Mouse (Mus musculus): ENCODE measurements around the gene Tmem9. TPM values are rescaled to one million over a fixed set of nuclear protein-coding genes. Genes with fewer than 3 reads are reported as not detected.

The Tmem9 gene
- polyA plus RNA-seq, 1 experiment from 2014 or later: 90.6 TPM

DNA sequence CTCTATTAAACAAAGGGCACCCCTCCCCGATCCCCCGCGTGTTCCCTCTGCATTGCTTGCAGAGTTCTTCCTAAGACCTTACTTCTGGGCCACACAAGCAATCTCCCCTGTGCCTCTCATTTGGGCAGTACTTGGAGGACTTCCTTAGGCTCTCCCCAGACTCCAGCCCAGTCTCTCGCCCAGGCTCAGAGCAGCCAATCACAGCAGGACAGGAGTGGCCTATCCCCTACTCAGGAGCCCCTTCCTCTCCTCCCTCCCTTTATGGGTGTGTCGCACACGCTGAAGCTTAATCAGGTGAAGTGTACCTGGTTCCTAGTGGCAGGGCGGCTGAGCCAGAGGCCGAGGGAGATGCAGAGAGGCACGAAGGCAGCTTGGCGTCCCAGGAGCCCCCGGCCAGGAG, 32.5 kb downstream of the Tmem9 start:
- ATAC-seq (replicated peaks; ENCODE audit: low FRiP score, low TSS enrichment, low read depth) (peak; percentile 89), DNase-seq (ENCODE audit: low spot score) (peak; percentile 56)
- H3K9ac ChIP-seq (ENCODE audit: low read length): no peak overlapping the region
- no peak overlapping the region for H3K27ac ChIP-seq (ENCODE audit: low read depth)
- H3K4me3 ChIP-seq (ENCODE audit: low read depth, low read length): no peak overlapping the region
- H3K27me3 ChIP-seq (replicated peaks; ENCODE audit: control insufficient read depth, insufficient read depth, low read length): no peaks in the 10 kb centered on the region
- peak overlapping the region; percentile 14; the same call in 1 of the 2 replicates for H3K4me2 ChIP-seq (ENCODE audit: low read length)
- 11% methylated on average over 11 of the region's 11 CpGs for WGBS
- peaks cover 4% of the 10 kb centered on the region; the same call in 1 of the 2 replicates for H3K36me3 ChIP-seq (ENCODE audit: control insufficient read depth, insufficient read depth, low read length)
- H3K4me1 ChIP-seq (replicated peaks; ENCODE audit: control insufficient read depth, insufficient read depth, low read length): peaks cover 9% of the 10 kb centered on the region; the same call in 1 of the 2 replicates
- no peaks in the 10 kb centered on the region for H3K9me3 ChIP-seq (ENCODE audit: control insufficient read depth, low read length)

DNA sequence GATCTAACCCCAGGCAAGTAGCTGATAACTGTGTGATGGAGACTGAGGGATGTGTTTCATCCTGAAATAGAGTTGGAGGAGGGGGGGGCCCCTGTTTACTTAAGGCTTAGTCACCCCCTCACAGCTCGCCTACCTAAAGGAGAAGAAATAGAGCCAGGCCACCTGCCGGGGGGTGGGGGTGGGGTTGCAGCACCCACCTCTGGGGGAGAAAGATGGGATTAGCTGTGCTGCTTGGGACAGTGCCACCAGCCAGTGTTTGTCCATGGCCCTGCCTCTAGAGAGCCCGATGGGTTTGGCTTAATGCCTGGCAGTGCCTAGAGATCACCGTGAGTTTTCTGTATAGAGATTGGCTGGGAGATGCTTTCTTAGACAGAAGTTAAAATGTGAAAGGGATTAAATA, 32.9 kb downstream of the Tmem9 start:
- Histone ChIP-seq H3K4me1 (replicated peaks; ENCODE audit: control insufficient read depth, insufficient read depth, low read length) (peaks cover 9% of the 10 kb centered on the region; the same call in 1 of the 2 replicates), H3K9me3 (ENCODE audit: control insufficient read depth, low read length) (no peaks in the 10 kb centered on the region), H3K27ac (ENCODE audit: low read depth) (no peak overlapping the region), H3K9ac (ENCODE audit: low read length) (no peak overlapping the region), H3K36me3 (ENCODE audit: control insufficient read depth, insufficient read depth, low read length) (0 out of 2 replicates have a peak, but pooled peaks cover under 1% of the 10 kb centered on the region), H3K27me3 (replicated peaks; ENCODE audit: control insufficient read depth, insufficient read depth, low read length) (no peaks in the 10 kb centered on the region), H3K4me3 (ENCODE audit: low read depth, low read length) (no peak overlapping the region), H3K4me2 (ENCODE audit: low read length) (peak overlapping the region; percentile 14; the same call in 1 of the 2 replicates)
- 16% methylated on average over 4 of the region's 4 CpGs for WGBS
- no peak for DNase-seq (ENCODE audit: low spot score)
- ATAC-seq (replicated peaks; ENCODE audit: low FRiP score, low TSS enrichment, low read depth): no peak; the same call in none of the 2 replicates

GRCm38 (mm10) chr1:136045774-136046173, 37.8 kb downstream of the Tmem9 start:
- H3K9me3 ChIP-seq (ENCODE audit: control insufficient read depth, low read length): no peaks in the 10 kb centered on the region
- DNase-seq (ENCODE audit: low spot score): peak; percentile 75
- peaks cover 19% of the 10 kb centered on the region for H3K27me3 ChIP-seq (replicated peaks; ENCODE audit: control insufficient read depth, insufficient read depth, low read length)
- peaks cover 6% of the 10 kb centered on the region; the same call in 1 of the 2 replicates for H3K4me1 ChIP-seq (replicated peaks; ENCODE audit: control insufficient read depth, insufficient read depth, low read length)
- H3K27ac ChIP-seq (ENCODE audit: low read depth): no peak overlapping the region
- 15% methylated on average over 4 of the region's 4 CpGs for WGBS
- ATAC-seq (replicated peaks; ENCODE audit: low FRiP score, low TSS enrichment, low read depth): no peak
- H3K36me3 ChIP-seq (ENCODE audit: control insufficient read depth, insufficient read depth, low read length): no peaks in the 10 kb centered on the region
- H3K4me2 ChIP-seq (ENCODE audit: low read length): no peak overlapping the region
- H3K9ac ChIP-seq (ENCODE audit: low read length): no peak overlapping the region
- no peak overlapping the region for H3K4me3 ChIP-seq (ENCODE audit: low read depth, low read length)

GRCm38 (mm10) chr1:136047432-136047831, 39.5 kb downstream of the Tmem9 start:
- H3K4me2 ChIP-seq (ENCODE audit: low read length): no peak overlapping the region

DNA sequence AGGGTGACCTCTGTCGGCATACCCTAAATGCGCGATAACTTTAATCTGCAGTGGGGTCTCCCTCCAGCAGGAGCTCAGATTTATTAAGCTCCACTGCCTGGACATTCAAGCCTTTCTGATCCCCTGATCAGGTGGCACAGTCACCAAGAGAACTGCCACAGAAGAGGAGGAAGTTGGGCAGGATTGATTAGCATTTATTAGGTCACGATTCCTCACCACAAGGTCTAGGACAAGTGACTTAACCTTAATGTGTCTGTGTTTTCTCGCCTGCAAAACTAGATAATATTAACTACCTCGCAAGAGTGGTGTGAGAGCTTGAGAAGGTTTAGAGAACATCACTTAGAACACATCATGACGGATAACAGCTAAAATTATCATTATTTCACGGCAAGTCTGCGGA, 39.9 kb downstream of the Tmem9 start:
- no peak overlapping the region for H3K9ac ChIP-seq (ENCODE audit: low read length)
- no peak overlapping the region for H3K4me3 ChIP-seq (ENCODE audit: low read depth, low read length)
- H3K4me1 ChIP-seq (replicated peaks; ENCODE audit: control insufficient read depth, insufficient read depth, low read length): peaks cover 9% of the 10 kb centered on the region; the same call in 1 of the 2 replicates
- 73% methylated on average over 9 of the region's 9 CpGs for WGBS
- H3K27ac ChIP-seq (ENCODE audit: low read depth): no peak overlapping the region
- DNase-seq (ENCODE audit: low spot score): no peak
- H3K4me2 ChIP-seq (ENCODE audit: low read length): no peak overlapping the region
- no peak for ATAC-seq (replicated peaks; ENCODE audit: low FRiP score, low TSS enrichment, low read depth)
- H3K9me3 ChIP-seq (ENCODE audit: control insufficient read depth, low read length): no peaks in the 10 kb centered on the region
- H3K27me3 ChIP-seq (replicated peaks; ENCODE audit: control insufficient read depth, insufficient read depth, low read length): peaks cover 34% of the 10 kb centered on the region
- no peaks in the 10 kb centered on the region for H3K36me3 ChIP-seq (ENCODE audit: control insufficient read depth, insufficient read depth, low read length)

More at GRCm38 (mm10) chr1:136047432-136047831, 39.5 kb downstream of the Tmem9 start:
- 0% methylated on average over 2 of the region's 2 CpGs for WGBS
- H3K9me3 ChIP-seq (ENCODE audit: control insufficient read depth, low read length): no peaks in the 10 kb centered on the region
- ATAC-seq (replicated peaks; ENCODE audit: low FRiP score, low TSS enrichment, low read depth) (no peak), DNase-seq (ENCODE audit: low spot score) (no peak)
- no peak overlapping the region for H3K27ac ChIP-seq (ENCODE audit: low read depth)
- no peak overlapping the region for H3K9ac ChIP-seq (ENCODE audit: low read length)
- no peaks in the 10 kb centered on the region for H3K36me3 ChIP-seq (ENCODE audit: control insufficient read depth, insufficient read depth, low read length)
- peaks cover 31% of the 10 kb centered on the region for H3K27me3 ChIP-seq (replicated peaks; ENCODE audit: control insufficient read depth, insufficient read depth, low read length)
- peaks cover 9% of the 10 kb centered on the region; the same call in 1 of the 2 replicates for H3K4me1 ChIP-seq (replicated peaks; ENCODE audit: control insufficient read depth, insufficient read depth, low read length)
- H3K4me3 ChIP-seq (ENCODE audit: low read depth, low read length): no peak overlapping the region

GRCm38 (mm10) chr1:136050312-136051012, 42.5 kb downstream of the Tmem9 start, which contains the start of gene Ascl5:
Gene Ascl5, plus strand, starts transcription at chr1:136050804.
- H3K9ac ChIP-seq (ENCODE audit: low read length): peak within 1 kb of the TSS; percentile 10; the same call in 1 of the 2 replicates
- H3K4me3 ChIP-seq (ENCODE audit: low read depth, low read length): peak within 1 kb of the TSS; percentile 20
- ATAC-seq (replicated peaks; ENCODE audit: low FRiP score, low TSS enrichment, low read depth) (no peak), DNase-seq (ENCODE audit: low spot score) (no peak)
- no peaks in the 10 kb centered on the region for H3K36me3 ChIP-seq (ENCODE audit: control insufficient read depth, insufficient read depth, low read length)
- WGBS: 28% methylated on average over 29 of the region's 29 CpGs
- peaks cover 9% of the 10 kb centered on the region; the same call in 1 of the 2 replicates for H3K4me1 ChIP-seq (replicated peaks; ENCODE audit: control insufficient read depth, insufficient read depth, low read length)
- peaks cover 39% of the 10 kb centered on the region for H3K27me3 ChIP-seq (replicated peaks; ENCODE audit: control insufficient read depth, insufficient read depth, low read length)
- peak within 1 kb of the TSS; percentile 50 for H3K4me2 ChIP-seq (ENCODE audit: low read length)
- no peak within 1 kb of the TSS for H3K27ac ChIP-seq (ENCODE audit: low read depth)
- H3K9me3 ChIP-seq (ENCODE audit: control insufficient read depth, low read length): no peaks in the 10 kb centered on the region

- Histone ChIP-seq H3K9ac (ENCODE audit: low read length) (peak overlapping the region; percentile 10; the same call in 1 of the 2 replicates), H3K27ac (ENCODE audit: low read depth) (no peak overlapping the region)
- under 1% methylated on average over 36 of the region's 36 CpGs for WGBS
Observed at GRCm38 (mm10) chr1:136051013-136051315, 43.0 kb downstream of the Tmem9 start.

GRCm38 (mm10) chr1:136051465-136051864, 43.5 kb downstream of the Tmem9 start:
- H3K4me3 ChIP-seq (ENCODE audit: low read depth, low read length): peak overlapping the region; percentile 20
- H3K9ac ChIP-seq (ENCODE audit: low read length): no peak overlapping the region
- H3K36me3 ChIP-seq (ENCODE audit: control insufficient read depth, insufficient read depth, low read length): no peaks in the 10 kb centered on the region
- peak overlapping the region; percentile 50 for H3K4me2 ChIP-seq (ENCODE audit: low read length)
- peaks cover 39% of the 10 kb centered on the region for H3K27me3 ChIP-seq (replicated peaks; ENCODE audit: control insufficient read depth, insufficient read depth, low read length)
- H3K4me1 ChIP-seq (replicated peaks; ENCODE audit: control insufficient read depth, insufficient read depth, low read length): peaks cover 9% of the 10 kb centered on the region; the same call in 1 of the 2 replicates
- DNase-seq (ENCODE audit: low spot score) (peak; percentile 83), ATAC-seq (replicated peaks; ENCODE audit: low FRiP score, low TSS enrichment, low read depth) (peak; percentile 67)
- 1% methylated on average over 6 of the region's 6 CpGs for WGBS
- no peak overlapping the region for H3K27ac ChIP-seq (ENCODE audit: low read depth)
- H3K9me3 ChIP-seq (ENCODE audit: control insufficient read depth, low read length): no peaks in the 10 kb centered on the region

More at GRCm38 (mm10) chr1:136051013-136051315, 43.0 kb downstream of the Tmem9 start:
- H3K27me3 ChIP-seq (replicated peaks; ENCODE audit: control insufficient read depth, insufficient read depth, low read length): peaks cover 39% of the 10 kb centered on the region
- H3K4me1 ChIP-seq (replicated peaks; ENCODE audit: control insufficient read depth, insufficient read depth, low read length): peaks cover 9% of the 10 kb centered on the region; the same call in 1 of the 2 replicates
- ATAC-seq (replicated peaks; ENCODE audit: low FRiP score, low TSS enrichment, low read depth) (peak; percentile 41), DNase-seq (ENCODE audit: low spot score) (no peak)
- H3K4me2 ChIP-seq (ENCODE audit: low read length): peak overlapping the region; percentile 50
- no peaks in the 10 kb centered on the region for H3K36me3 ChIP-seq (ENCODE audit: control insufficient read depth, insufficient read depth, low read length)
- no peaks in the 10 kb centered on the region for H3K9me3 ChIP-seq (ENCODE audit: control insufficient read depth, low read length)
- peak overlapping the region; percentile 20 for H3K4me3 ChIP-seq (ENCODE audit: low read depth, low read length)

Data from intestine, embryonic 14.5 days (tissue).